Mouse (Mus musculus): ENCODE data around the gene Nos3.

GRCm38 (mm10) chr5:24378700-24379099, 14.1 kb downstream of the Nos3 start:
- TF ChIP-seq CTCF (IDR thresholded peaks at IDR 0.05; ENCODE audit: low read depth), result no peak
- no peak for TF ChIP-seq EP300 (IDR thresholded peaks at IDR 0.05; ENCODE audit: low read depth)
